Mouse (Mus musculus) embryonic facial prominence, embryonic 11.5 days (tissue): ENCODE data around the gene Prune2. TPM values are rescaled to one million over a fixed set of nuclear protein-coding genes. Genes with fewer than 3 reads are reported as not detected.

Experiments
- ATAC-seq: fragments of 200-750 bp; cut with Nextera tagmentation; replicated peaks from 2 replicates; pipeline ENCODE4 v1.8.0; 2017; ENCODE audit warnings: low read depth; ENCODE audit not compliant: insufficient number of reproducible peaks, low FRiP score, low TSS enrichment
- DNase-seq: peaks from one replicate; pipeline ENCODE4 v3.0.0-alpha.2; 2015; ENCODE audit warnings: low spot score
- H3K27ac ChIP-seq: fragments of 300-500 bp; sonication (generic); replicated peaks from 2 replicates; pipeline ENCODE4 v1.5.1; 2014; ENCODE audit warnings: mild to moderate bottlenecking, low read depth, low read length, control low read depth
- H3K27me3 ChIP-seq: fragments of 300-500 bp; sonication (generic); 2 replicates; pipeline ENCODE4 v1.6.1; 2014; ENCODE audit warnings: mild to moderate bottlenecking, low read length, moderate library complexity, mixed read lengths; ENCODE audit not compliant: control insufficient read depth, insufficient read depth
- H3K36me3 ChIP-seq: fragments of 300-500 bp; sonication (generic); replicated peaks from 2 replicates; pipeline ENCODE4 v1.6.1; 2014; ENCODE audit warnings: low read depth, mild to moderate bottlenecking, low read length, moderate library complexity, mixed read lengths; ENCODE audit not compliant: control insufficient read depth, insufficient read depth
- H3K4me1 ChIP-seq: fragments of 300-500 bp; sonication (generic); 2 replicates; pipeline ENCODE4 v1.6.1; 2014; ENCODE audit warnings: low read length, mixed read lengths; ENCODE audit not compliant: control insufficient read depth, insufficient read depth
- H3K4me2 ChIP-seq: fragments of 300-500 bp; sonication (generic); 2 replicates; pipeline ENCODE4 v1.6.1; 2014; ENCODE audit warnings: low read depth, mild to moderate bottlenecking, control low read depth, low read length, moderate library complexity
- H3K4me3 ChIP-seq: fragments of 300-500 bp; sonication (generic); 2 replicates; pipeline ENCODE4 v1.5.1; 2014; ENCODE audit warnings: low read depth, low read length, control low read depth
- H3K9ac ChIP-seq: fragments of 300-500 bp; sonication (generic); replicated peaks from 2 replicates; pipeline ENCODE4 v1.6.1; 2014; ENCODE audit warnings: mild to moderate bottlenecking, control low read depth, low read length
- H3K9me3 ChIP-seq: fragments of 300-500 bp; sonication (generic); replicated peaks from 2 replicates; pipeline ENCODE4 v1.6.1; 2016; ENCODE audit warnings: mild to moderate bottlenecking, low read length, inconsistent platforms, mixed read lengths; ENCODE audit not compliant: control insufficient read depth
- WGBS: fragments of 180-500 bp; shearing (Covaris S2); extraction: QIAGEN DNeasy Blood & Tissue Kit; methylation state at CpG from one replicate; pipeline ENCODE4 v1.1.7; 2014; 5-methylcytosine and 5-hydroxymethylcytosine counted together
- polyA plus RNA-seq: library from polyadenylated mRNA; unstranded; fragments of >200 nt; fragmentation: Nextera tagmentation; extraction: Ambion mirVana; gene quantifications from 2 replicates; pipeline ENCODE4 v1.2.1, GENCODE M21; 2014

The Prune2 gene
- polyA plus RNA-seq, 1 experiment from 2014 or later, result 1.5 TPM

GRCm38 (mm10) chr19:17153911-17154639 lies 198.2 kb downstream of the Prune2 start:
- ATAC-seq (no peak), DNase-seq (no peak)
- H3K9me3 ChIP-seq, result no peaks in the 10 kb centered on the region
- H3K4me2 ChIP-seq, result no peak overlapping the region
- no peak overlapping the region for H3K9ac ChIP-seq
- 84% methylated on average over 11 of the region's 11 CpGs for WGBS
- no peaks in the 10 kb centered on the region for H3K4me1 ChIP-seq
- H3K27ac ChIP-seq, result no peak overlapping the region
- H3K36me3 ChIP-seq, result no peaks in the 10 kb centered on the region
- no peaks in the 10 kb centered on the region for H3K27me3 ChIP-seq
- H3K4me3 ChIP-seq, result no peak overlapping the region

DNA sequence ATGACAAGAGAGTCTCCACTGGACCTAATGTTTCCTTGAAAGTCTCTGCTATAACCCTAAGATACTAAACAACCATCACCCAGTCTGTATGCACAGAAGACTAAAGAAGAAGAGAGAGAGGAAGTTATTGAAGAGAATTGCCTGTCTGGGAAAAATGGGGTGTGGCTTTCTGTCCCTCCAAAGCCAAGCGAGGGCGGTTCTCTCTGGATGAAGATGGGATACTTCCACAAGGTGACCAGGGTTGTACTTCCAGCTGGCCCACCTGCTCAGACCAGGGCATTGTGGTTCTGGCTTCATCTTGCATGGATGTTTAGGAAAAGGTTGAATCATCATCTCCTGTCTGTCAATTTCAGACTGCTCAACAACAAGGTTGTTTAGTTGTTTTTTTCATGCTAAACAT lies 199.3 kb downstream of the Prune2 start:
- WGBS, result 91% methylated on average over 2 of the region's 2 CpGs
- no peak overlapping the region for H3K9ac ChIP-seq
- no peak for DNase-seq
- no peak overlapping the region for H3K27ac ChIP-seq
- no peak for ATAC-seq
- no peak overlapping the region for H3K4me2 ChIP-seq
- no peaks in the 10 kb centered on the region for H3K9me3 ChIP-seq
- no peaks in the 10 kb centered on the region for H3K36me3 ChIP-seq
- no peak overlapping the region for H3K4me3 ChIP-seq
- no peaks in the 10 kb centered on the region for H3K4me1 ChIP-seq
- no peaks in the 10 kb centered on the region for H3K27me3 ChIP-seq

DNA sequence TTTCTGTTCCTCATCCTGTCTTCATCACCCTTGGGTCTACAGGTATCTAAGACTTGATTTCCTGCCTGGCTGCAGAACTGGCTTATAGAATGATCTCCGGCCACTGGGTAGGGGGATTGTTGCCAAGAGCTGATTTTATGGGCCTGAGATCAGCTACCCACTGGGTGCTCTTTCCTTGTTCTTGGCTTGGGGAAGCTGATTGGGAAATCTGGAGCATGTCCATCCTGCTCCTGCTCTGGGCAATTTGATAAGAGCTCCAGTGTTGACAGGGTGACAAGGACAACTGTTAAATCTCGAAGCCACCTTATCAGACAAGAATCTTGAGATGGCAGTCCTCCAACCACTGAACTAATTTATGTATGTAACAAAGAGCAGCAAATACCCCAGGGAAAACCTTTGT lies 203.8 kb downstream of the Prune2 start:
- DNase-seq (no peak), ATAC-seq (no peak)
- no peak overlapping the region for H3K9ac ChIP-seq
- no peaks in the 10 kb centered on the region for H3K36me3 ChIP-seq
- H3K4me2 ChIP-seq, result no peak overlapping the region
- no peaks in the 10 kb centered on the region for H3K4me1 ChIP-seq
- H3K27me3 ChIP-seq, result no peaks in the 10 kb centered on the region
- no peak overlapping the region for H3K4me3 ChIP-seq
- no peaks in the 10 kb centered on the region for H3K9me3 ChIP-seq
- 88% methylated on average over 2 of the region's 2 CpGs for WGBS
- no peak overlapping the region for H3K27ac ChIP-seq

- Histone ChIP-seq H3K4me1 (no peaks in the 10 kb centered on the region), H3K4me3 (no peak overlapping the region), H3K27ac (no peak overlapping the region), H3K27me3 (no peaks in the 10 kb centered on the region), H3K4me2 (no peak overlapping the region), H3K9ac (no peak overlapping the region), H3K36me3 (no peaks in the 10 kb centered on the region), H3K9me3 (no peaks in the 10 kb centered on the region)
- 87% methylated on average over 2 of the region's 2 CpGs for WGBS
- DNase-seq, result no peak
- no peak for ATAC-seq
Observed at GRCm38 (mm10) chr19:17160231-17160630, 204.3 kb downstream of the Prune2 start.

DNA sequence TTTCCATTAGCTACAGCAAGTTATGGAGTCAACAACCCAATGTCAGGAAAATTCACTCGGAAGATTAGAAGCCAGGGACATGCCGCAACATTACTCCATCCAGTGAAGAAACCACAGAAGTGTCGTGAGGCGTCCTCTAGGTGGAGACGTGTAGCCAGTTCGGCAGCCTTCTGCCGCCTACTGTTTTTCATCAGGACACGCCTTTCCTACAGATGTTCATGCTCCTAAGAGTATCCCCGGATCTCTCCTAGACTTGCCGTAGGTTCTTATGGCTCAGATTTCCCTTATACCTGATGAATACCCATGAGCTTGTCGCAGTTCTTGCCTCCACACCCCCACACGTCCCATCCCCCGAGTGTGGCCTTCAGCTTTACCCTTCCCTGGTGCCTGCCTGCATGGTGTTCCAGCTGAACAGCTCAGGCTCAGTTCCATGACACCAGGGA lies 207.6 kb downstream of the Prune2 start:
- ATAC-seq (0 out of 2 replicates have a peak, but pooled peaks have one; percentile 62), DNase-seq (peak; percentile 83)
- no peaks in the 10 kb centered on the region for H3K4me1 ChIP-seq
- H3K9ac ChIP-seq, result no peak overlapping the region
- H3K27ac ChIP-seq, result no peak overlapping the region
- H3K4me3 ChIP-seq, result no peak overlapping the region
- H3K9me3 ChIP-seq, result no peaks in the 10 kb centered on the region
- no peaks in the 10 kb centered on the region for H3K36me3 ChIP-seq
- 15% methylated on average over 13 of the region's 13 CpGs for WGBS
- no peaks in the 10 kb centered on the region for H3K27me3 ChIP-seq
- H3K4me2 ChIP-seq, result no peak overlapping the region

- Histone ChIP-seq H3K4me1 (no peaks in the 10 kb centered on the region), H3K27me3 (no peaks in the 10 kb centered on the region), H3K4me2 (no peak overlapping the region), H3K9ac (no peak overlapping the region), H3K9me3 (no peaks in the 10 kb centered on the region), H3K27ac (no peak overlapping the region), H3K4me3 (no peak overlapping the region), H3K36me3 (no peaks in the 10 kb centered on the region)
- ATAC-seq, result no peak
- WGBS, result 81% methylated on average over 7 of the region's 7 CpGs
- DNase-seq, result no peak
Observed at GRCm38 (mm10) chr19:17166288-17166687, 210.4 kb downstream of the Prune2 start.

- Histone ChIP-seq H3K9me3 (no peaks in the 10 kb centered on the region), H3K36me3 (no peaks in the 10 kb centered on the region), H3K4me2 (no peak overlapping the region), H3K4me3 (no peak overlapping the region), H3K9ac (no peak overlapping the region), H3K4me1 (no peaks in the 10 kb centered on the region), H3K27me3 (no peaks in the 10 kb centered on the region), H3K27ac (no peak overlapping the region)
- DNase-seq (no peak), ATAC-seq (no peak)
- 85% methylated on average over 9 of the region's 9 CpGs for WGBS
Observed at GRCm38 (mm10) chr19:17168186-17168585, 212.3 kb downstream of the Prune2 start.

DNA sequence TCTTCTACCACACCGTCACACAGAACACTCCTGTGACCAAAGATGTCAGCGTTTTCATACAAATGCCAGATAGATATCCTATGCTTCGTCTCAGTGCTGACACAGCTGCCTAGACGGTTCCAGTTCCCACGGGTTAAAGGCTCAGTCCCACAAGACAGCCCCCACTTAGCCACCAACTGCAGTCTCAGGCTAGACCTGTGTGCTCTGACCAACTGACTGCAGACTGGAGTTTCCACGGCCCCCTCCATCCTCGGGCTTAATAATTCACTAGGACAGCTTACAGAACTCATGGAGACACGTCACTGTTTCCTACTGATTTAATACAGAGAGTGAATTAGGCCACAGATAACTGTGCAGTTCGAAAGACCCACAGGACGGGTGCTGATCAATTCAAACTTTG lies 213.8 kb downstream of the Prune2 start:
- Histone ChIP-seq H3K9ac (no peak overlapping the region), H3K4me1 (no peaks in the 10 kb centered on the region), H3K9me3 (no peaks in the 10 kb centered on the region), H3K27me3 (no peaks in the 10 kb centered on the region), H3K36me3 (no peaks in the 10 kb centered on the region), H3K4me2 (no peak overlapping the region), H3K4me3 (no peak overlapping the region), H3K27ac (no peak overlapping the region)
- ATAC-seq (no peak), DNase-seq (no peak)
- WGBS, result 82% methylated on average over 10 of the region's 10 CpGs
